Mouse (Mus musculus): ENCODE data around the gene Dlg2. TPM values are rescaled to one million over a fixed set of nuclear protein-coding genes. Genes with fewer than 3 reads are reported as not detected.

Gene Dlg2
- total RNA-seq, 1 experiment from 2014 or later = 71.9 TPM

DNA sequence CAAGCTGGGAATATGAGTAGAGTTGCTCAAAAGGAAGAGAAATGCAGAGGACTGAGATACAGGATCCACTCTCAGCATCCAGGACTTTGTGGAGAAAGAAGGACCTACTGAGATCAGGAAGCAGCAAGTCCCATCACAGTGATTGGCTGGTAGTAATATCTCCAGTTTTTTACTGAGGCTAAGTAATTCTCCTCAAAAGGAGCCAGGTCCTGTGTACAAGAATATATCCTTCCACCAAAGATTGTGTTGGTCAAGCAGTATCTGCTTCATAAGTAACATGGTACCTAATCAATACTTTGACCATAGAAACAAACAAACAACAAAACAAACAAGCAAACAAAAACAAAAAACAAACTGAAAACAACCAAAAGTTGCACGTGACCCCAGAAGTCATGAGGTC is 980.3 kb downstream of the Dlg2 start:
- no peak for DNase-seq

DNA sequence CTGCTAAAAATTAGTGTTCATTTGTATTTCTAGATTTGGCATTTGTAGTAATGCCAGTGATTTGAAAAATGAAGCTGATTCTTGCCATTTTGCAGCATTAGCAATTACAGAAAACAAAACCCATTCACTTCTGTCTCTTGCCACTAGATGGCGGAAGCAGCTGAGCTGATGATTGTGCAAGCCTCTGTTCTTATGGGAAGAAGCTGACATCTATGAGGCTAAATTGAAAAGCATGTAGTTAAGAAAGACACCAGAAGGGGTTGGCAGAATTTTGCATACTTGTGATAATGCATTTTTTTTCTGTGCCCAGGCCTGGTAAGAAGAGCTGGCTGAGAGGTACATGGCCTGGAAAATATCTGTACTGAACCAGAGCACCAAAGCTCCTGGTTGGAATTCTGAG is 980.7 kb downstream of the Dlg2 start:
- peak; percentile 74 for DNase-seq

- DNase-seq = no peak
Observed at GRCm38 (mm10) chr7:91461352-91461751, 984.9 kb downstream of the Dlg2 start.

GRCm38 (mm10) chr7:91463256-91463655 is 986.8 kb downstream of the Dlg2 start:
- DNase-seq = no peak

DNA sequence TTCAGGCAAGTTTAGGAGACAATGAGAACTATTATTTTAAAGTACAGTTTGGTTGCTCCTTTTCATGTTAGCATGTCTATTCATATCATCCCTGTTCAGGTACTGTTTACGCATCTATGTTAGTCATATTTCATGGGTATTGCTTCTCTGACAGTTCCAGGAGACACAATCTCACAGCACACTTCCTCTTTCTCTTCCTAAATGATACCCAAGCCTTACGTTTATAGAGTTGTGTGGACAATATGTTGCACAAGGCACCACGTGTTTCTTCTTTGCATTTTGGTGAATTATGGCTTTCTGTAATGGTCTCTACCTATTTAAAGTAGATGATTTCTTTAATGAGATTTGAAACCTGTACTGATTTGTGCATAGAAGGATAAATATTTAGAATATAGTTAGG is 990.6 kb downstream of the Dlg2 start:
- no peak for DNase-seq

DNA sequence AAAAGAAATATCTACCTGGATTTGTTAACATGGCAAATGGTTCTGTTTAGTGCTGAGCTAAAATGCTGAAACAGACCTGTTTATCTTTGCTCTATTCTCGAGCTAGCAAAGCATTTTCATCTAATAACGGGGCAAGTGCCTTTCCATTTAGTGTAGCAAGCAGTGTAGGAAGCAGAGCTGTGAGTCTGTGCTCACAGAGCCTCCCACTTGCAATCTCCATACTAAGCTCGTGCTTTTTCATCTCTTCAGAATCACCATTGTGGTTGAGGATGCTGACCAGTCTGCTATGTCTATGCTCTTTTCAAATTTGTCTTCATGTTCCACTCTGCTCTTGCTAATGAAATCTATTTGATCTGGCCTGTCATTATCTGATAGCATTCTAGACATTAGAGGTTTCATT is 1002.7 kb downstream of the Dlg2 start:
- DNase-seq = no peak

DNA sequence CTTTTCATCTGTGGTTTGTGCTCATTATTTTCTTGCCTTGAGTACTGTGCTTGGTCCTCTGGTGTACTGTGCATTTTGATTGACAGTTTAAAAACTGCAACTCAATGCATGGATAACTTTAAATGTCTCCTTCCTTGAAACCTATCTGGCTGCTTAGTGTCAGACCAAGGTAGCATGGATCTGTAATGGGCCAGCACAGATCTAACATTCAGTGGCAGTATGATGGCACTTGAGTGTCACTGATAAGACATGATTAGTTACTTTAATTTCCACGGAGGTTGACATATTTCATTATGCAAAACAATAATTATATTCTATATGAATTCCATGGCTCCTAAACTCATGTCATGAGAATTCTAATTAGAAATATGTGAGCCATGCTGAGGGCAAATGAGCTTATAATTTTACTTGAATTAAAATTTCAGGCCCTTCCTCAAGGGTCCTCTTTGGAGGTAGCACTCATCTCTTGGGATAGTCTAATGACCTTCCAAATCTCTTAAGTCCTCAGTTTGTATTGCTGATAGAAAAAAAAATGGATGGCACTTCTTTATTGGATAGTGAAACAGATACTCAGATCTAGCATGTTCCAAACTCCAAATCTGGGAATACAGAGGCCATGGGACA is 1005.2 kb downstream of the Dlg2 start:
- no peak for DNase-seq

- no peak for DNase-seq
Observed at GRCm38 (mm10) chr7:91493234-91493633, 1016.8 kb downstream of the Dlg2 start.

GRCm38 (mm10) chr7:91495526-91495925 is 1019.1 kb downstream of the Dlg2 start:
- no peak for DNase-seq

DNA sequence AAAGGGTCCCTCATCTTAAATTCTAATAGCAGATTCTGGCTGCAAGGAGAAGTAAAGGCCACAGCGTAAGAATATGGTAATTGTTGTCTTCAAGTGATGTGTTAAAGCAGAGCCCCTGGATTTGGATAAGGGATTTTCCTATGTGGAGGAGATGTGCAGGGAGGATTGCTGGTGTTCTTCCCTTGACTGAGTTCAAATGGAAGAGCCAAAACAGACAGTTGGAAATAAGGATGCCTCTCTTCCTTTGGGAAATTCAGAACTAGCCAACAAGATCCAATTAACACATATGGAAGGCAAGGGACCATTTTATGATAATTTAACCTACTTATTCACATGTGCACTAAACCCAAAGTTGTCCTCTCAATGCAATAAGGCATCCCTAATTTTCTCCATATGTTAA is 1034.6 kb downstream of the Dlg2 start:
- no peak for DNase-seq

- no peak for DNase-seq
Observed at GRCm38 (mm10) chr7:91514445-91514844, 1038.0 kb downstream of the Dlg2 start.

DNA sequence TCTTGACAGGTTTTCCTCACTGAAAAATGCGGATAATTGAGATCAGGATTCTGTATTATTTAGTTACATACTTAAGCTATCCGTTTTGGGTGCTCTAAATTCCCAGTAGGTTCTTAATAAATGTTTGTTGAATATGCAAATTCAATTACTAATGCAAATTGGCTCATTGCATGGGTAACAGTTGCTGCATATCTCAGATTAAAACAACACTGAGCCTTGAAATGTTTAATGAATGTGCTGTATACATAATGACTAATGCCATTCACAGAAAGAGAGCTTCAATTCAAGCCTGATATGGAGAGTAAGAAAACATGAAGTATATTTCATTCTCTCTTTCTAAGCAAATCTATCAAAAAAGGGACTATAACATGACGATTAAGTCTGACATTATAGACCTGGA is 1039.8 kb downstream of the Dlg2 start:
- no peak for DNase-seq

DNA sequence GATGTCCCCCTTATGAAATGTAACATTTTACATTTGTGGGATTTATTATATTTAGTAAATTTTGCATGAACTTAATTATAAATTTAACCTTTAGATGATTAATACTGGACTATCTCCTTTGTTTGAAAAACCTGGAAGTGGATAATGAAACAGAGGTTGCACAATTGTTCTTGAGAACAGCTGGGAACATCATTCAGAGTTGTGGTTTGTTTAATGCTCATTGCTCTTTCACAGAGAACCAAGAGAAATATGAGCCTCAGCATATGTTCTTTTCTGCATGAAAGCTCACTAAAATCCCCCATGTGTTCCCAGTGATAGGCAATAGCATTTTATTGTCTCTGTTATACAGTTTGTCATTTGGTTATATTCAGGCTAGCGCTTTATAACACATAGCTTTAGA is 1049.4 kb downstream of the Dlg2 start:
- no peak for DNase-seq

GRCm38 (mm10) chr7:91542597-91543285 is 1066.3 kb downstream of the Dlg2 start:
- peak; percentile 40 for DNase-seq

GRCm38 (mm10) chr7:91543286-91543650 is 1066.8 kb downstream of the Dlg2 start:
- no peak for DNase-seq

GRCm38 (mm10) chr7:91544600-91544999 is 1068.1 kb downstream of the Dlg2 start:
- DNase-seq = no peak

DNA sequence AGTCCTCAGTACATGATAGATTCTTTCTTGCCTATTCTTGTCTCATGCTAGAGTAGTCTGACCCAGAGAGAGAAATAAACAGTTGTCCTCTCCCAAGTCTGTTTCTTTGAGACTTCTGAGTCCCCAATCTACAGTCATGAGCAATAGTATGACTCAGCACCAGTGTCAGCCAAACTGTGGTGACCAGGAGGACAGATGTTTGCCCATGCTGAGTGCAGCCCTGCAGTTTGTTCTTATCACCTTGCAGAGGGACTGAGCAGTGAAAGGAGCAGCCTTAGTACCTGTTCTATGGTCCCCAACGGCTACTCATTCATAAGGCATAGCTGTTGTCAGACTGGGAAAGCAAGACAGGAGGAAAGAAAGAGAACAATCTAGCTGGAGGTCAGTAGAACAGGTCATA is 1072.3 kb downstream of the Dlg2 start:
- DNase-seq = no peak

GRCm38 (mm10) chr7:91557582-91557981 is 1081.1 kb downstream of the Dlg2 start:
- DNase-seq = no peak

DNA sequence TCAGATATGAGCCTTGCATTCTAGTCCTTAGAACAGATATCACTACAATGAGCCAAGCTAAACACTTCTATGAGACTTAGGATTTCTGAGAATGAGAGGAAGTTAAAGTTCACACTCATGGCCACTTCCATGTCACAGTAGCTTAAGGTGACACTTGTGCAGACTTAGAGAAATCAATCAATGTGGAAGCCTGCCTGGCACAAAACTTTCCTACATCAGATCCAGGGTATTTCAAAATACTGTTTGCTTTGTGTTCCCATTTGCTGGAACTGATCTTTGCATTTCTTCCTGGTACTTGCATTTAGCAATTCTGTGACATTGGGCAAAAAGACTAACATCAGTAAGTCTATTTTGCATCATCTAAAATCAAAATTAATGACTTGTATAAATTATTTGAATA is 1091.0 kb downstream of the Dlg2 start:
- DNase-seq = no peak

DNA sequence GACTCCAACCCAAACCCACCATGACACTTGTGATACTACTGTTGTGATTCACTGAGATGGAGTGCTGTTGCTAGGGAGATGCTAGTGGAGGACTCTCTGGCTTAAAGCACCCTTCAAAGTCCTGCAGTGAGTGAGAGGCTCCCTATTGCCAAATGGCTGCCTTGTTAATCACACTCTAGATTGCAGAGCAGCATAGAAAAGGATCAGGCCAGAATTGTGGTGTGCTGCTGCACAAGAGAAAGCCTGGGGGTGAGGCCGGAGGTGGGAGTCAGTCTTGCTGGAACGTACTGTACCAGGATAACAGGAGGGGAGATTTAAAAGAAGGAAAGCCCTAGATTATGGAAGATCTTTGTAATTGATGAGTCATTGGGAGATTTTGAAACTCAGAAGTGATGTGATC is 1094.5 kb downstream of the Dlg2 start:
- no peak for DNase-seq

- no peak for DNase-seq
Observed at GRCm38 (mm10) chr7:91572666-91573065, 1096.2 kb downstream of the Dlg2 start.

GRCm38 (mm10) chr7:91573321-91573720 is 1096.8 kb downstream of the Dlg2 start:
- DNase-seq = no peak

- DNase-seq = no peak
Observed at GRCm38 (mm10) chr7:91576216-91576615, 1099.7 kb downstream of the Dlg2 start.

- DNase-seq = peak; percentile 27
Observed at GRCm38 (mm10) chr7:91582203-91582602, 1105.7 kb downstream of the Dlg2 start.

Data from adrenal gland, postnatal 14 days (tissue).